Mouse (Mus musculus) kidney, adult 18-20 months (tissue): ENCODE results near the gene Bhlha15.
A peak's percentile ranks its signal among the peaks of the same experiment; 100 is the strongest.

Experiments
- DNase-seq: peaks from one replicate; pipeline ENCODE4 v3.0.0; 2021

Gene Bhlha15

DNA sequence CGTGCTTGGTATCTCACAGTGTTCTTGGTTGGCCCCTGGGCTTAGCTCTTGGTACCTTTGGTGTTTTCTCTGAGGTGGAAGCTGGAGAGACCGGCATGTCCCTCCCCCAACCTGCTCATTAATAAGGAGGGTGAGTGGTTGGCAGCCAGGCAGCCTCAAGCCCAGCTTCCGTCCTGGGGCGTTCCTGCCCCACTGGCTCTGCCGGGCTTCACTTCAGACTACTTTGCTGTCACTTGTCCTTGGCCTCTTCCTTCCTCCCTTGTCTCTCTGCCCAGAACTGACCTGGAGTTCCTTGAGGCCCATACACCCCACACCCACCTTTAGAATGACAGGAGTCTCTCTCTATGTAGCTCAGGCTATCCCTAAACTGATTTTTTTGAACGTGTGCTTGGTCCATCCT is 2.6 kb downstream of the Bhlha15 start:
- DNase-seq, result no peak

GRCm38 (mm10) chr5:144194416-144194815 is 4.3 kb downstream of the Bhlha15 start:
- DNase-seq, result no peak

- DNase-seq, result no peak
These were observed 5.5 kb downstream of the Bhlha15 start for GRCm38 (mm10) chr5:144195567-144195966.

GRCm38 (mm10) chr5:144200616-144201015 is 10.5 kb downstream of the Bhlha15 start:
- no peak for DNase-seq

- no peak for DNase-seq
These were observed 12.3 kb downstream of the Bhlha15 start for GRCm38 (mm10) chr5:144202430-144202829.

GRCm38 (mm10) chr5:144203398-144203959 is 13.4 kb downstream of the Bhlha15 start:
- no peak for DNase-seq

GRCm38 (mm10) chr5:144204303-144204702 is 14.2 kb downstream of the Bhlha15 start:
- no peak for DNase-seq

GRCm38 (mm10) chr5:144204911-144205310 is 14.8 kb downstream of the Bhlha15 start:
- DNase-seq, result no peak

DNA sequence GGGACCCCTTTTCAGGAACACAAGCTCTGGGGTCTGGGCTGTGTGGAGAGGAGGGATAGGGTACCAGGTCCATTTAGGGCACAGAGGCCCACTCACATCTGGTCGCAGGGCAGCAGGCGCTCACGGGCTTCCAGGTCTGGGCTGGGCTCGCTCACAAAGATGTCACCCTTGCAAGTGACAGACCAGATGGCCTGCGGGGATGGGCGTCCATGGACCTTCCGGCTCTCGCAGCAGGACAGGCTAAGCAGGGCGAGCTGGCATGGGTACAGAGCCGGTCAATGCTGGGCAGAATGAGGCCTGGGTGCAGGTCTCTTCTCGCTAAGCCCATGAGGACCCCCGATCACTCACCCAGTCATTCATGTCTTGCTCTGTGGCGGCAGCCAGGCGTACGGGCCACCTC is 16.0 kb downstream of the Bhlha15 start:
- DNase-seq, result no peak

GRCm38 (mm10) chr5:144207478-144207877 is 17.4 kb downstream of the Bhlha15 start:
- peak; percentile 64 for DNase-seq

DNA sequence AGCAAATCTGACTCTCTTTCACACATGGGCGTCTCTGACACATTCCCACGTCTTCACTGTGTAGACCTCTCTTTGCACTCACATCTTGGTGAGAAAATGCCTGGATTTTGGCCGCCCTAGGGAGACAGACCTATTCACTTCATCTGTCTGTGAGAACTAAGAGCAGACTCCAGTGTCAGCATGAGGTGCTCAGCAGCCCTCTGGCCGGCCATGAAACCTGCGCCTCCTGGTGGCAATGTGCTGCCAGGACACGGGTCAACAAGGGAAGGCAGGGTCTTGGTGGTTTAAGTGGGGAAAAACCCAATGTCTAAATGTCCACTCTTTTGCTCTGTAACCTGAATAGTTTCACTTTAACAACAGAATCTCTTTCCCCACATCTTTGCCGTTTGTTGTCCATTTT is 24.4 kb downstream of the Bhlha15 start:
- peak; percentile 61 for DNase-seq

DNA sequence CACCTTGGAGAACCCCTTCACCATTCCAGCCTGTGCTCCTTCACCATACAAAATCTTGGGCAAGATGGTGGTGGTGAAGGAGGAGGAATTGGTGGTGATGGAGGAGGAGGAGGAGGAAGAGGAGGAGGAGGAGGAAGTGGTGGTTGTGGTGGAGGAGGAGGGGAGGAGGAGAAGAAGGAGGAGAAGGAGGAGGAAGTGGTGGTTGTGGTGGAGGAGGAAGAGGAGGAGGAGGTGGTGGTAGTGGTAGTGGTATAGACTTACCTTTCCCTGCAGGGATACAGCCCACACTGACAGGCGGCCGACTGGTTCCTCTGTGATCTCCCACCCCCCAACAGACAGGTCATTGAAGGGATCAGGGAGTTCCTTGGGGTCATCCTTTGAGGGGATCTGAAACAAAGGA is 25.9 kb downstream of the Bhlha15 start:
- DNase-seq, result no peak

GRCm38 (mm10) chr5:144218061-144218460 is 28.0 kb downstream of the Bhlha15 start:
- no peak for DNase-seq

DNA sequence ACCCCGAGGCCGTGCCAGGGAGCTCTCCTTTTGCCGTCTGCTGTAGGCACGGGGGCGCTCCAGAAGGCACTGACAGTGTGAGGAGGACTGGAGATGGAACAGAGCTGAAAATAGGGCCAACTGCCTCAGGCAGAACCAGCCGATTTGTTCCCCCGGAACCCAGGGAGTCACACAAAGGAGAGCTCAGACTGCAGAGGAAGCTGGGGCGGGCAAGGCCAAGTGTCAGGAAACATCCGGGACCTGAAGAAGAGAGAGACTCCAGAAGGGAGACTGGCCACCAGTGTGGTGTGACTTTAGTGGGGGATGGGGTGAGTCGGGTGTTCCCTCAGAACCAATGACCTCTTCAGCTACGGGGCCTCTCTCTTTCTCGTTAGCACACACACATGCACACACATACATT is 29.2 kb downstream of the Bhlha15 start:
- no peak for DNase-seq

DNA sequence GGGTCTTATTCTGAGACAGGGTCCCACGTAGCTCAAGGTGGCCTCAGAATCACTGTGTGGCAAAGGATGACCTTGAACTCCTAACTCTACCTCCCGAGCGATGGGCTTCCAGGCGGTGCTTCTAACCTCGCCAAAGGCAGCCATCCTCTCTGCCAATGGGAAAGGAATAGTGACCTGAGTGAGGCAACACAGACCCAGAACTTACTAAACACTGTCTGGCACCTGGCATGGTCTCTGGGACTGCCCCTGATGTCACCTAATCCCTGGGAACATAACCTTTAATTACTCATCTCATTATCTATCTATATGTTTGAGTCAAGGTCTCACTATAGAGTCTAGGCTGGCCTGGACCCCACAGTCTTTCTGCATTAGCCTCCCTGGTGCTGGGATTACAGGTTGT is 29.9 kb downstream of the Bhlha15 start:
- no peak for DNase-seq

GRCm38 (mm10) chr5:144221305-144221704 is 31.2 kb downstream of the Bhlha15 start:
- DNase-seq, result peak; percentile 31

- DNase-seq, result peak; percentile 64
These were observed 32.9 kb downstream of the Bhlha15 start for GRCm38 (mm10) chr5:144222811-144223502.

GRCm38 (mm10) chr5:144223503-144223862 is 33.4 kb downstream of the Bhlha15 start, which contains the start of gene Tecpr1:
Gene Tecpr1 (minus strand): TSS chr5:144223615.
- peak; percentile 95 for DNase-seq

DNA sequence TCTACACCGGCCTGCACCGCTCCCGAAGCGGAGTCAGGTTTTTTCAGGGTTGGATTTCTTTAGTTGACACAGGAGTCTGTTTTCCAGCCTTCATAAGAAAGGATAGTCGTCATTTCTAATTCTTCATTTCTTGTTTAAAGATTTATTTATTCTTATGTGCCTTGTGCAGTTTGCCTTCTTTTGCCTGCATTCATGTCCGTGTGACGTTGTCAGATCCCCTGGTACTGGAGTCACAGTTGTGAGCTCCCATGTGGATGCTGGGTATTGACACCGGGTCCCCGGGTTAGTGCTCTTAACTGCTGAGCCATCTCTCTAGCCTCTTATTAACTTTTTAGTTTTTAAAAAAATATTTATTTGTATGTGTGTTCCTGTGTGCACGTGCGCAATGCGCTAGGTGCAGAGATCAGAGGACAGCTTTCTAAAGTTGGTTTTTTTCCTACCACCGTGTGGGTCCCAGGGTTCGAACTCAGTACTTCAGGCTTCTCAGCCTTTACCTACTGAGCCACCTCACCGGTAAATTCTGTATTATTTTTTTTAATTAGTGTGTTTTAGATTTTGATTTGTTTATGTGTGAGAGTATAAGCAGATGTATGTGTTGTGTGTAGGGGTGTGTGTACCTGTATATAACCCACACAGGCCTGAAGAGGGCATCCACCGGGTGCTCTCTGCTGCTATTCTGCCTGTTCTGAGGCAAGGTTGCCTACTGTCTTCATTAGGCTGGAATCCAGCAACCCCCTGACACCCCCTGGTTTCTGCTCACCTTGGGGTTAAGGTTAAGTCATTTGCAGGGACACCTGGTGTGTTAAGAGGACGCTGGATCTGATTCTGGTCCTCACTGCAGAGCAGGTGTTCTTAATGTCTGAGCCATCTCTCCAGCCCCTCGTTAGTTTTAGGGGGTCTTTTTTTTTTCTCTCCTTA is 34.1 kb downstream of the Bhlha15 start:
- no peak for DNase-seq

DNA sequence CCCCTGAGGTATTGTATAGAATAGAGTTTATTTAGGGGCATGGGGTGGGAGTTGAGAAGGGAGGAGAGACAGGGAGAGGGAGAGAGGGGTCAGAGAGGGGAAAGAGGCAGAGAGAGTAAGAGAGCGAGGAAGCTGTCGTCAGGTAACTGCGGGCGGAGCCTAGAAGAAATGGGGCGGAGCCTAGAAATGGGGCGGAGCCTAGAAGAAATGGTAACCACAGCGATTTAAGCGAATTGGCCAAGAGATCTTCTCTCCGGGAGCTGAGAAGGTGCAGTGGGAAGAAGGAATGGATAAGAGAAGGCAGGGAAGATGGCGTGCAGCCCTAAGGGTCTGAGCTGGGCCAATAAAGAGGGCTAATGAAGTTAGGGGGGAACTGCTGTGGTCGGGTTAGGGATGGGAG is 36.1 kb downstream of the Bhlha15 start:
- DNase-seq, result no peak

DNA sequence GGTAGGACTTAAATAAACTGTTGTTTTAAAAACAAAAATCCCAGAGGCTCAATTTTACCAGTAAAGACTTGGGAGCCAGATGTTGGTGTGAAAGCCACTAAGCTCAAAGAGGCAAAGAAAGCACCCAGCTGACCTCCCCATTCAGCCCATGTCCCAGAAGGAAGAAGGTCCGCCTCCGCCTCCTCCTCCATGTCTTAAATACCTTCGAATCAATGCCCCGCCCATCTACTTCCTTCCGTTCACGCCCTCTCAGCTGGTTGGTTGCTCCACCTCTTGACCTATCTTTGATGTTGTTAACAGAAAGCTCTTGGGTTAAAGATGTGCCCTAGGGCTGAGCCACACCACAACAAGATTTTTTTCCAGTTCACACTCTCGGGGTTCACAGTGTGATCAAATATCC is 40.1 kb downstream of the Bhlha15 start:
- no peak for DNase-seq

DNA sequence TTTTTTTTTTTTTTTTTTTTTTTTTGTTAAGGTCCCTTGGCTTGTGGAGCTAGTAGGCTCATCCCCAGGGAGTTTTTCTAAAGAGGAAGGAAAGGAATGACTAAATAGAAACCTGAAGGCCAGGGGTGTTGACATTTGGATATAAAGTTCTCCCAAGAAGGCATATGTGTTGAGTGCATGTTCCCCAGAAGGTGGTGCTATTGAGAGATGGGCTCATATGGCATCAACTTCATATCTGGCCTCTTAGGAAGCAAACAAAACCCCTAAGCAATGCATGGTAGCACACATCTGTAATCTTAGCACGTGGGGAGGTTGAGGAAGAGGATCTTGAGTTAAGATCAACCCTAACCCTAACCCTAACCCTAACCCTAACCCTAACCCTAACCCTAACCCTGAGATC is 41.3 kb downstream of the Bhlha15 start:
- DNase-seq, result no peak

- no peak for DNase-seq
These were observed 42.4 kb downstream of the Bhlha15 start for GRCm38 (mm10) chr5:144232531-144232930.

GRCm38 (mm10) chr5:144234222-144234621 is 44.1 kb downstream of the Bhlha15 start:
- DNase-seq, result no peak
